26 mouse cellular contexts compared by ENCODE assay signal in genomic region chr13:84438444-84438766, GRCm38 (mm10).
"Had no signal": no experiment of that assay in that cellular context is flagged by ENCODE, and none has a peak within 500 bp of the region (broad histone marks: within the 10 kb centered on the region; RNA-seq: fewer than 3 reads in every experiment).

No protein-coding gene starts in this region.

- DNase-seq: gastrocnemius, postnatal 14 days; gastrocnemius, postnatal 36 days; heart, adult 11 months; heart, adult 2 months; heart, postnatal 14 days; heart, postnatal 36 days; kidney, adult 11 months; kidney, adult 2 months; kidney, postnatal 10 days; kidney, postnatal 25 days; kidney, postnatal 4 days; liver; liver, embryonic 13.5 days had no signal

- H3K4me2 ChIP-seq: heart, embryonic 11.5 days; heart, embryonic 13.5 days; heart, embryonic 15.5 days; hindbrain, embryonic 13.5 days; hindbrain, embryonic 15.5 days; limb, embryonic 12.5 days; liver, embryonic 11.5 days; liver, embryonic 13.5 days; liver, embryonic 15.5 days had no signal

- H3K36me3 ChIP-seq: heart, embryonic 13.5 days; heart, embryonic 15.5 days; hindbrain, embryonic 13.5 days; hindbrain, embryonic 15.5 days; limb, embryonic 10.5 days; limb, embryonic 12.5 days; liver, embryonic 13.5 days; liver, embryonic 15.5 days had no signal

- H3K9me3 ChIP-seq: heart, embryonic 13.5 days; heart, embryonic 15.5 days; hindbrain, embryonic 13.5 days; hindbrain, embryonic 15.5 days; limb, embryonic 10.5 days; limb, embryonic 12.5 days; liver, embryonic 13.5 days; liver, embryonic 15.5 days had no signal

- ATAC-seq: hindbrain, postnatal 0 days; intestine, embryonic 16.5 days had no signal

- H3K27me3 ChIP-seq: heart, embryonic 13.5 days; heart, embryonic 15.5 days; hindbrain, embryonic 13.5 days; hindbrain, embryonic 15.5 days; limb, embryonic 12.5 days; liver, embryonic 13.5 days; liver, embryonic 15.5 days had no signal

- H3K4me1 ChIP-seq: heart, embryonic 13.5 days; heart, embryonic 15.5 days; hindbrain, embryonic 13.5 days; hindbrain, embryonic 15.5 days; limb, embryonic 10.5 days; limb, embryonic 12.5 days; liver, embryonic 13.5 days; liver, embryonic 15.5 days had no signal

- H3K27ac ChIP-seq: heart, adult 2 months; heart, embryonic 13.5 days; heart, embryonic 15.5 days; hindbrain, embryonic 13.5 days; hindbrain, embryonic 15.5 days; hindbrain, postnatal 0 days; layer of hippocampus, adult 2 months; left cerebral cortex, adult 2 months; limb, embryonic 10.5 days; limb, embryonic 12.5 days; liver, embryonic 13.5 days; liver, embryonic 15.5 days had no signal

- H3K9ac ChIP-seq: heart, embryonic 13.5 days; heart, embryonic 15.5 days; hindbrain, embryonic 13.5 days; hindbrain, embryonic 15.5 days; limb, embryonic 12.5 days; liver, embryonic 13.5 days; liver, embryonic 15.5 days had no signal

- H3K4me3 ChIP-seq: heart, adult 2 months; heart, embryonic 13.5 days; heart, embryonic 15.5 days; hindbrain, embryonic 13.5 days; hindbrain, embryonic 15.5 days; layer of hippocampus, adult 2 months; left cerebral cortex, adult 2 months; limb, embryonic 10.5 days; limb, embryonic 12.5 days; liver, embryonic 13.5 days; liver, embryonic 15.5 days had no signal
